Mouse (Mus musculus) stomach, embryonic 15.5 days (tissue): ENCODE data around the gene Clca1. TPM values are rescaled to one million over a fixed set of nuclear protein-coding genes. Genes with fewer than 3 reads are reported as not detected.

Experiments
- ATAC-seq: fragments of 200-750 bp; cut with Nextera tagmentation; 2 replicates; pipeline ENCODE4 v1.8.0; 2017; ENCODE audit warnings: low read depth, moderate number of reproducible peaks, moderate TSS enrichment; ENCODE audit not compliant: insufficient read depth, low FRiP score
- H3K27ac ChIP-seq: fragments of 300-500 bp; sonication (generic); 2 replicates; pipeline ENCODE4 v1.5.1; 2015; ENCODE audit warnings: mild to moderate bottlenecking, inconsistent platforms
- H3K27me3 ChIP-seq: fragments of 300-500 bp; sonication (generic); replicated peaks from 2 replicates; pipeline ENCODE4 v1.6.1; 2015; ENCODE audit warnings: inconsistent platforms
- H3K36me3 ChIP-seq: fragments of 300-500 bp; sonication (generic); 2 replicates; pipeline ENCODE4 v1.6.1; 2015; ENCODE audit warnings: inconsistent platforms
- H3K4me1 ChIP-seq: fragments of 300-500 bp; sonication (generic); 2 replicates; pipeline ENCODE4 v1.6.1; 2015; ENCODE audit warnings: inconsistent platforms
- H3K4me2 ChIP-seq: fragments of 300-500 bp; sonication (generic); 2 replicates; pipeline ENCODE4 v1.6.1; 2015; ENCODE audit warnings: mild to moderate bottlenecking, inconsistent platforms
- H3K4me3 ChIP-seq: fragments of 300-500 bp; sonication (generic); replicated peaks from 2 replicates; pipeline ENCODE4 v1.5.1; 2015; ENCODE audit warnings: inconsistent platforms
- H3K9ac ChIP-seq: fragments of 300-500 bp; sonication (generic); 2 replicates; pipeline ENCODE4 v1.6.1; 2015; ENCODE audit warnings: inconsistent platforms
- H3K9me3 ChIP-seq: fragments of 300-500 bp; sonication (generic); 2 replicates; pipeline ENCODE4 v1.6.1; 2016; ENCODE audit warnings: inconsistent platforms
- WGBS: fragments of 180-500 bp; shearing (Covaris S2); methylation state at CpG from one replicate; pipeline ENCODE4 v1.1.7; 2015; 5-methylcytosine and 5-hydroxymethylcytosine counted together
- polyA plus RNA-seq: library from polyadenylated mRNA; unstranded; fragments of >200 nt; fragmentation: Nextera tagmentation; extraction: Ambion mirVana; gene quantifications from 2 replicates; pipeline ENCODE4 v1.2.1, GENCODE M21; 2015

Gene Clca1
- polyA plus RNA-seq, 1 experiment from 2014 or later = 6.9 TPM

DNA sequence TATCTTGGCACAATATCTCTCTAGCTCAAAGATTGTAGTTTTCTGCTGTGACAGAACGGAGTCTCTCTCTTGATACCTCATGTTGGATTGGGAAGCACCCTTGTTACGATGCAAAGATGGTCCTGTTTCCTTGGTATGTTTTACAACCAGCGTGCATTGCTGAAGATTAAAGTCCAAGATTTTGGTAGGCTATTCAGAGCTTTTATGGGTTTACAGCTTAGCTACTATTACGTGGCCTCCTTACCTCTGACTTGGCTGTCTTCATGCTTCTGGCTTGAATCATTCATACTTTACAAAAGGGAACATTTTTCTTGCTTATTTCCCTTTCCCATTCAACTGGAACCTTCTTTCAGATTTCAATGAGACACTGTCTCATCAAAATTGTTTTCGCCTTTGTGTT is 39.5 kb downstream of the Clca1 start:
- no peak overlapping the region for H3K27ac ChIP-seq
- no peak overlapping the region for H3K4me2 ChIP-seq
- H3K36me3 ChIP-seq = no peaks in the 10 kb centered on the region
- H3K4me1 ChIP-seq = no peaks in the 10 kb centered on the region
- H3K4me3 ChIP-seq = no peak overlapping the region
- no peak for ATAC-seq
- WGBS = 81% methylated on average over 5 of the region's 5 CpGs
- H3K9me3 ChIP-seq = no peaks in the 10 kb centered on the region
- no peaks in the 10 kb centered on the region for H3K27me3 ChIP-seq
- no peak overlapping the region for H3K9ac ChIP-seq

DNA sequence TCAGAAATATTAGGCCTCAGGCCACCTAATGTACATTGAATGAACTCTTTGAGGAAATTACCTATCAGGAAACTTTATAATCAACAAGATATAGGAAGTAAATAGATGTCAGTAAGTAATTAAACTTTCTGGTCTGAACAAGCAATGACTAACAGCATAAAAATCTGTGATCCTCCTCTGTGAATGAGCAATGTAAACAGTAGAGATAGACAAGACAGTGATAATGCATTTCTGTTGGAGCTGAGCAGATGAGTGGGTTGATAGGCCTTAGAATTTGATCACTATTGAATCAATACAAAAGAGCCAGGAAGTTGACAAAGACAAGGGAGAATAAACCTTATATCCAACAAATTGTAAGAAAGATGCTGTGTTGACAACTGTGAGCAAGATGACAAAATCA is 40.0 kb downstream of the Clca1 start:
- Histone ChIP-seq H3K27me3 (no peaks in the 10 kb centered on the region), H3K36me3 (no peaks in the 10 kb centered on the region), H3K9ac (no peak overlapping the region), H3K4me3 (no peak overlapping the region), H3K27ac (no peak overlapping the region), H3K4me1 (no peaks in the 10 kb centered on the region), H3K9me3 (no peaks in the 10 kb centered on the region), H3K4me2 (no peak overlapping the region)
- no peak for ATAC-seq

DNA sequence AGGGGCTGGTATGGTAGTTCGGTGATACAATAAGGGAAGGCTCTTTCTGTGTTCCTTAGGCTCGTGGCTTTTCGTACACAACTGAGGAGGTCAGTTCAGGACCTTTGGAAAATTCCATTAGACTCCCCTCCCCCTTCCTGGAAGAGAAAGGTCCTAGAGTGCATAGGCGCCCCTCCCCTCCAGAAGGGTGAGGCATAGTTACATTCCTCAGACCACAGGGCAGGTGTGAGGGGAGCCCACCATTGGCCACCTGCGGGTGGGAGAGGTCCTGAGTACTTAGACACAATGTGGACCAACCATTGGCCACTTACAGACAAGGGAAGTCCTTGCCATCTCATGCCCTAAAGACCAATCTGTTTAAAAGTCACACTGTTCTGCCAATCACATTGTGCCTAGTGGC is 46.7 kb downstream of the Clca1 start:
- H3K4me1 ChIP-seq = no peaks in the 10 kb centered on the region
- no peaks in the 10 kb centered on the region for H3K9me3 ChIP-seq
- ATAC-seq = no peak
- H3K4me3 ChIP-seq = no peak overlapping the region
- no peaks in the 10 kb centered on the region for H3K27me3 ChIP-seq
- H3K4me2 ChIP-seq = no peak overlapping the region
- H3K36me3 ChIP-seq = no peaks in the 10 kb centered on the region
- no peak overlapping the region for H3K9ac ChIP-seq
- no peak overlapping the region for H3K27ac ChIP-seq
- 58% methylated on average over 5 of the region's 5 CpGs for WGBS

DNA sequence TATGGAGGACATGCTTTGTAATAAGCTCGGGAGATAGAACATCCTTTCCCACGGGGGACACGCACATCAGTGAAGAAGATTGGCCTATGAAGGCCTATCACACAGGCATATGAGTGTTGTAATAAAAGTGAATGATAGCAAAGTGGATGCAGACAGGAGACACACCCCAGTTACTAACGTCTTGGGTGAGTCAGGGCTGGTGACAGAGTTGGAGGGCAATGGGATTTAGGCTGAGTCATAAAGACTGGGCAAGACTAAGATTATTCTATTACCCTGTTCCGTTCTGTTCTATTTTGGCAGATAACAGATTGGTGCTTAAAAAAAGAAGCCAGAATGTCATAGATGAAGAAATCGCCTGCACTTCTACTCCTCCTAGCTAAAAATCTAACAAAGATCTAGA is 52.0 kb downstream of the Clca1 start:
- no peaks in the 10 kb centered on the region for H3K9me3 ChIP-seq

DNA sequence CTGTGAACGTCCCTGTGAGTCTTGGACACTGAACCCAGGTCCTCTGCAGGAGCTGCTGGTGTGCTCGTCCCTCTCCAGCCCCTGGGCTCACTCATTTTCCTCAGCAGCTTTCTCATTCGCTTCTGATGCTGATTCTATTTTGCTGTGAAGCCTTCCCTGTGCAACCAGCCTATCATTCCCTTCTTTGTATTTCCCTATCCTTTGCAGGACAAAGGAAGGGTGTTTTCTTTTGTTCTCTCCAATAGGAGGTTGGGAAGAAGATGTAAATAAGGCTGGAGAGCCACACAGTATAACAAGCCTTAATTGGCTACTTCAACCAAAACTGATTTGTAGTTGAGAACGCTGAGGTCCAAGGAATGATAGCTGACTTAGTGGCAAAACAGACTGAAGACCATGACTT is 54.9 kb downstream of the Clca1 start:
- H3K36me3 ChIP-seq = no peaks in the 10 kb centered on the region
- no peak overlapping the region for H3K9ac ChIP-seq
- H3K4me3 ChIP-seq = no peak overlapping the region
- H3K27ac ChIP-seq = no peak overlapping the region
- no peak overlapping the region for H3K4me2 ChIP-seq
- no peaks in the 10 kb centered on the region for H3K4me1 ChIP-seq
- no peak for ATAC-seq
- no peaks in the 10 kb centered on the region for H3K27me3 ChIP-seq
- WGBS = 55% methylated on average over 4 of the region's 4 CpGs
- no peaks in the 10 kb centered on the region for H3K9me3 ChIP-seq

More for the DNA sequence above, 52.0 kb downstream of the Clca1 start:
- 78% methylated on average over 6 of the region's 6 CpGs for WGBS
- Histone ChIP-seq H3K27ac (no peak overlapping the region), H3K36me3 (no peaks in the 10 kb centered on the region), H3K4me1 (no peaks in the 10 kb centered on the region), H3K4me3 (no peak overlapping the region), H3K9ac (no peak overlapping the region), H3K27me3 (no peaks in the 10 kb centered on the region), H3K4me2 (no peak overlapping the region)
- no peak for ATAC-seq

DNA sequence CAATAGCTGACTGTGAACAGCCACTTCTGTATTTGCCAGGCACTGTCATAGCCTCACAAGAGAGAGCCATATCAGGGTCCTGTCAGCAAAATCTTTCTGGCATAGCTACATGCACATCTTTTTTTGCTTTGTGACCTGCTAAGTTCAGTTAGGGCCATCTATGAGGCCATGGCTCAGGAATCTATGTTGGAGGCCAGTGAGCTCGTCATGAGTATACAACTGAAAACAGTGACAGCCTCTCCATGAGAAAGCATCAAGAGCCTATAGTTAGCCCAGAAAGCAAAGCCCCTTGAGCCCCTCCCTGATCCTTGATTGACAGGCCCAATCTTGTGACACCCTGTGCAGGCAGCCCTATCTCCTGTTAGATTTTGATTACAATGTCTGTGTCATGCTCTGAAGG is 56.5 kb downstream of the Clca1 start:
- H3K27ac ChIP-seq = no peak overlapping the region
- no peaks in the 10 kb centered on the region for H3K9me3 ChIP-seq
- H3K4me1 ChIP-seq = no peaks in the 10 kb centered on the region
- no peaks in the 10 kb centered on the region for H3K36me3 ChIP-seq
- ATAC-seq = no peak
- 74% methylated on average over 1 of the region's 1 CpGs for WGBS
- no peak overlapping the region for H3K4me2 ChIP-seq
- H3K4me3 ChIP-seq = no peak overlapping the region
- H3K27me3 ChIP-seq = no peaks in the 10 kb centered on the region
- H3K9ac ChIP-seq = no peak overlapping the region

DNA sequence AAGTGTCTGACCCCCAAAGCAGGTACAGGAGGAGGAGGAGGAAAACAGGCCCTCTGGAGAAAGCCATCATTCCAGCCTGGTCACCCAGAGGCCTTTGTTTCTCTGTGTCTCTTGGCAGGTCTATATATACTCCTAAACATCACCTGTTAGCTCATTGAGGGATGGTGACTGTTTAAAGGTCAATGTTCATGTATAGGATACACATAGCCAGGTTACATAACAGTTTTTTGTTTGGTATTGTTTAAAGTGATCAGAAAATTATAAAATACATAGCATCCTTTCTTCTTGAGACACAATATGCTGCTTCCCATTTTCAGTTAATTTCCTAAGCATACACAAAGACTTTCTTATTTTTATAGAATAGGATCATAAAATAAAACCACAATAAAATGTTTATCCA is 57.6 kb downstream of the Clca1 start, which contains the start of gene Clca4a:
TSS of gene Clca4a (minus strand) at position 101 of the 400 bp plus-strand sequence.
- Histone ChIP-seq H3K4me3 (no peak within 1 kb of the TSS), H3K4me2 (no peak within 1 kb of the TSS), H3K27ac (no peak within 1 kb of the TSS), H3K9me3 (no peaks in the 10 kb centered on the region), H3K36me3 (no peaks in the 10 kb centered on the region), H3K4me1 (no peaks in the 10 kb centered on the region), H3K9ac (no peak within 1 kb of the TSS), H3K27me3 (no peaks in the 10 kb centered on the region)
- no peak for ATAC-seq

DNA sequence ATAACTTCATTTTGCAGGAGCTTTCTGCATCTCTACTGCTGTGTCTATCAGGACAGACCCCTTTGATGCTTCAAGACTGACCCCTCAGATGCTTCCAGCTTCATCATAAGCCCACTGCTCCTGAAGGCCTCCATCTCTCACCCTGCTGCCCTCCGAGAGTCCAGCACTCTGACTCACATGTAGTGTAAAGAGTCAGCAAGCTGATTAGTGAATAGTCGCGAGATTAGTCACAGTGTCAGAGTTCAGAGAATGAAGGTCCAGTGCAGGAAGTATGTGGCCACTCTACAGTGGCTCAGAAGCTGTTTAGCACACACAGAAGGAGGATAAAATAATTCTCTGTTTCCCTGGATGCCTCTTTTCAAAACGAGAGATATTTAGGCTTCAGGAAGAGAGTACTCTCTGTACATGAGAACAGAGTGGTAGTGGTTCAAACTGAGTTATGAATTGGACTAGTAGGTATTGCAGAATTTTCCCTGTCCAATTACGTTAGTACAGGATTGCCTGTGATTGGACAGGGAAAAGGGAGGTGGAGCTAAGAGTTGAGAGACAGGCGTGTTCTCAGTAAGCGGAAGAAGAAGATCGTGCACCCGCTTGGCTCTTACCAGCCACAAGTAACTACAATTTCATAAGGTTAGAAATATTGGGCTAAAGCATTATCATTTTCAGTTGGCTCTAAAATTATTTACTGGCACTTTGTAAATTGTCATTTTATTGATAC is 60.9 kb downstream of the Clca1 start:
- Histone ChIP-seq H3K27ac (no peak overlapping the region), H3K27me3 (no peaks in the 10 kb centered on the region), H3K4me1 (no peaks in the 10 kb centered on the region), H3K9me3 (no peaks in the 10 kb centered on the region), H3K9ac (no peak overlapping the region), H3K4me3 (no peak overlapping the region), H3K4me2 (no peak overlapping the region), H3K36me3 (no peaks in the 10 kb centered on the region)
- 78% methylated on average over 9 of the region's 9 CpGs for WGBS
- ATAC-seq = no peak; the same call in 1 of the 2 replicates

DNA sequence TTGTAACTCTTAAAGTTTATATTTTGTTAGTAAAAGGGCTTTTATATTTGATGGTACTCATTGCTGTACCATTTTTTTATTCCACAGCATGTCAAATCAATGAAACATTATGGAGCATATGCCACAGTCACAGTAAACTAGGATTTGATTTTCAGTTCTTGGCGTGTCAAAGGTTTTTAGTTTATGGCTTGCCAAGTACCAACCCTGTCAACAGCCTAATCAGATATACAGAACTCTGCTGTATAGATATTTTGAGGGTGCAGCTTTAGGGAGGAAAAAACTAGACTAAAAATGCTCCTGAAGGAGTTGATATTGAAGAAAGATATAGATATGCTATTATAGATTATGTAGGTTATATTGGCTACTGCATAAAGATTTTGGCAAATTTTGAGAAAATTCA is 62.8 kb downstream of the Clca1 start:
- no peak overlapping the region for H3K4me3 ChIP-seq
- WGBS = 82% methylated on average over 1 of the region's 1 CpGs
- no peaks in the 10 kb centered on the region for H3K9me3 ChIP-seq
- H3K4me2 ChIP-seq = no peak overlapping the region
- H3K36me3 ChIP-seq = no peaks in the 10 kb centered on the region
- no peak for ATAC-seq
- no peak overlapping the region for H3K27ac ChIP-seq
- no peak overlapping the region for H3K9ac ChIP-seq
- H3K4me1 ChIP-seq = no peaks in the 10 kb centered on the region
- H3K27me3 ChIP-seq = no peaks in the 10 kb centered on the region

DNA sequence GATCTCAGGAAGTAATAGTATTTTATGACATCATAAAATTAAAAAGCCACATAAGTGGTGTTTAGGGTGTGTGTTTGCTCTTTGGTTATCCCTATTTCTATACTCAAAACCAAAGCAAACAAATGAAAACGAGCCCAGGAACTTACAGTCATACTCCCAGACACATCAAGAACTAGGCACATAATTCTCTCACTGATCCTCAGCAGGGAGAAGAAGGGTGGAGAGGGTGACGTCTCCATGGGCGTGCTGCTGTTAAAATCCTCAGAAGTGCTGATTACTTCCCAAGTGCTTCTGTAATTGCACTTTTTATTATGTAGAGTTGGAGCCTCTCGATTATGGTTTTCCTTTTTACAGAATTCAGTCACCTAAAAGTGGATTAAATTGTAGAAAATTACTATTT is 66.5 kb downstream of the Clca1 start:
- H3K4me3 ChIP-seq = no peak overlapping the region
- no peaks in the 10 kb centered on the region for H3K9me3 ChIP-seq
- WGBS = 54% methylated on average over 4 of the region's 4 CpGs
- no peak overlapping the region for H3K27ac ChIP-seq
- H3K27me3 ChIP-seq = no peaks in the 10 kb centered on the region
- no peak for ATAC-seq
- no peaks in the 10 kb centered on the region for H3K4me1 ChIP-seq
- H3K36me3 ChIP-seq = no peaks in the 10 kb centered on the region
- no peak overlapping the region for H3K9ac ChIP-seq
- H3K4me2 ChIP-seq = no peak overlapping the region

Other genes with a start within 250 kb of the Clca1 start
- gene Clca3a2, start 213.3 kb downstream of the Clca1 start, polyA plus RNA-seq = 1.6 and 3.1 TPM in 2 replicates
- 1.3 and 1.7 TPM in 2 replicates for gene Clca3b, start 183.4 kb downstream of the Clca1 start, polyA plus RNA-seq
- 2.7 and 2.9 TPM in 2 replicates for gene Clca4b, start 100.2 kb downstream of the Clca1 start, polyA plus RNA-seq
- 0.35 TPM in 1 of 2 replicates, not detected in the other for gene Clca4a, start 57.7 kb downstream of the Clca1 start, polyA plus RNA-seq
- 0.77 and 1.1 TPM in 2 replicates for gene Clca2, start 66.7 kb upstream of the Clca1 start, polyA plus RNA-seq
- 16.2 and 17.4 TPM in 2 replicates for gene Odf2l, start 85.8 kb upstream of the Clca1 start, polyA plus RNA-seq